Mouse (Mus musculus) kidney, adult 2 months (tissue): ENCODE measurements at regions not wholly inside any gene's neighbourhood (a gene's known extent, or its start where the extent isn't known, plus 50 kb on each side); places are given as distances from the start of the nearest gene placed in this dataset.

Experiments used
- CTCF ChIP-seq: fragments of 200-500 bp; conservative IDR thresholded peaks from 2 replicates; pipeline ENCODE4 v1.5.1; 2011; ENCODE audit warnings: low read depth, mild to moderate bottlenecking, control low read depth, low read length, moderate library complexity, mixed read lengths; ENCODE audit not compliant: insufficient read depth, insufficient read length
- POLR2A ChIP-seq: fragments of 200-500 bp; IDR thresholded peaks from one replicate; pipeline ENCODE4 v1.6.1; 2011; ENCODE audit warnings: low read depth, low read length, control low read depth

DNA sequence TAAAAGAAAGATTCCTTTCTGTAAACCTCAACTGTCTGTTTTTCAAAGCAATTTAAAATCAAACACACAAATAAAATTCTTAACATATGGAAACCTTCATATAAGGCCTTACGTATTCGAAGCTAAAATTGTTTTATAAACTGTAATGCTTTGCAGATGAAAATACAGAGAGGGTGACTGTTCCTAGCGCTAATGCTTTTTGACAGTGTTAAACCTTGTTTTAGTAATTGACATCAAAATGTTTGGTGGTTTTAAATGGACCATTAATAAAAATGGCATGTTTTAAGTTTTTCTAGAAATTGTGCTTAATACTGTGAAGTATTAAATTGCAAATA lies 194.9 kb downstream of the Tfec start:
- TF ChIP-seq POLR2A (no peak), CTCF (no peak)
